Mouse (Mus musculus) brown adipose tissue, adult 24 weeks (tissue): ENCODE data around the gene Mamstr. TPM values are rescaled to one million over a fixed set of nuclear protein-coding genes. Genes with fewer than 3 reads are reported as not detected.
"Not testable (repeated sequence)": the region's sequence is repeated elsewhere in the genome, so short reads cannot be mapped to it uniquely, and the experiment has no call there.

Experiments used
- H3K27ac ChIP-seq: fragments of 200-500 bp; replicated peaks from 2 replicates; pipeline ENCODE4 v1.5.1; 2012; ENCODE audit warnings: low read depth, mild to moderate bottlenecking, low read length
- H3K4me1 ChIP-seq: fragments of 200-500 bp; 2 replicates; pipeline ENCODE4 v1.6.1; 2012; ENCODE audit warnings: low read length, mixed read lengths; ENCODE audit not compliant: control insufficient read depth, insufficient read depth, insufficient read length
- H3K4me3 ChIP-seq: fragments of 200-500 bp; 2 replicates; pipeline ENCODE4 v1.5.1; 2012; ENCODE audit warnings: low read depth, mild to moderate bottlenecking, low read length, moderate library complexity; ENCODE audit not compliant: insufficient read depth
- polyA plus RNA-seq: library from polyadenylated mRNA; stranded (reverse); fragments of >200 nt; gene quantifications from 2 replicates; pipeline ENCODE4 v1.2.4, GENCODE M21; 2012; ENCODE audit not compliant: missing spikeins, insufficient read depth, insufficient read length

The Mamstr gene
- polyA plus RNA-seq, 1 experiment, result not detected

GRCm38 (mm10) chr7:45638623-45639401, 965 bp upstream of the Mamstr start:
- Histone ChIP-seq H3K4me3 (peak overlapping the region; percentile 39), H3K27ac (peak overlapping the region; percentile 55), H3K4me1 (peaks cover 36% of the 10 kb centered on the region)

GRCm38 (mm10) chr7:45640191-45640957, 597 bp downstream of the Mamstr start:
- Histone ChIP-seq H3K4me1 (peaks cover 33% of the 10 kb centered on the region), H3K4me3 (no peak overlapping the region), H3K27ac (peak overlapping the region; percentile 85)

- peak overlapping the region; percentile 50 for H3K4me3 ChIP-seq
- peaks cover 29% of the 10 kb centered on the region for H3K4me1 ChIP-seq
- peak overlapping the region; percentile 85 for H3K27ac ChIP-seq
These were observed 1.7 kb downstream of the Mamstr start for GRCm38 (mm10) chr7:45641391-45642040.

GRCm38 (mm10) chr7:45642083-45642482, 2.3 kb downstream of the Mamstr start:
- Histone ChIP-seq H3K27ac (peak overlapping the region; percentile 73), H3K4me1 (peaks cover 26% of the 10 kb centered on the region), H3K4me3 (peak overlapping the region; percentile 50)

- Histone ChIP-seq H3K27ac (peak overlapping the region; percentile 73), H3K4me1 (peaks cover 26% of the 10 kb centered on the region), H3K4me3 (peak overlapping the region; percentile 56)
These were observed 2.9 kb downstream of the Mamstr start for GRCm38 (mm10) chr7:45642503-45643255.

- Histone ChIP-seq H3K27ac (no peak overlapping the region; the same call in 1 of the 2 replicates), H3K4me1 (peaks cover 26% of the 10 kb centered on the region), H3K4me3 (peak overlapping the region; percentile 56)
These were observed 3.8 kb downstream of the Mamstr start for GRCm38 (mm10) chr7:45643441-45644178.

GRCm38 (mm10) chr7:45644183-45644582, 4.4 kb downstream of the Mamstr start:
- peaks cover 26% of the 10 kb centered on the region for H3K4me1 ChIP-seq
- 0 out of 2 replicates have a peak overlapping the region, but pooled peaks have one; percentile 19 for H3K4me3 ChIP-seq
- H3K27ac ChIP-seq, result no peak overlapping the region

- Histone ChIP-seq H3K4me3 (no peak overlapping the region), H3K27ac (no peak overlapping the region), H3K4me1 (peaks cover 22% of the 10 kb centered on the region)
These were observed 5.3 kb downstream of the Mamstr start for GRCm38 (mm10) chr7:45644872-45645590.

- H3K27ac ChIP-seq, result no peak overlapping the region
- no peak overlapping the region for H3K4me3 ChIP-seq
- H3K4me1 ChIP-seq, result peaks cover 19% of the 10 kb centered on the region
These were observed 5.8 kb downstream of the Mamstr start for GRCm38 (mm10) chr7:45645591-45645971.

- Histone ChIP-seq H3K27ac (no peak overlapping the region), H3K4me3 (no peak overlapping the region), H3K4me1 (peaks cover 11% of the 10 kb centered on the region)
These were observed 6.9 kb downstream of the Mamstr start for GRCm38 (mm10) chr7:45646671-45647070.

- no peak overlapping the region for H3K27ac ChIP-seq
- no peak overlapping the region for H3K4me3 ChIP-seq
- H3K4me1 ChIP-seq, result 0 out of 2 replicates have a peak, but pooled peaks cover under 1% of the 10 kb centered on the region
These were observed 9.6 kb downstream of the Mamstr start for GRCm38 (mm10) chr7:45649351-45649750.

- not testable (repeated sequence) for H3K4me3 ChIP-seq, H3K4me1 ChIP-seq, H3K27ac ChIP-seq
These were observed 10.7 kb downstream of the Mamstr start for GRCm38 (mm10) chr7:45650484-45650883.

- Histone ChIP-seq H3K27ac (no peak overlapping the region), H3K4me3 (peak overlapping the region; percentile 40; the same call in 1 of the 2 replicates), H3K4me1 (no peaks in the 10 kb centered on the region)
These were observed 14.8 kb downstream of the Mamstr start for GRCm38 (mm10) chr7:45654424-45655047.
